Mouse (Mus musculus) liver, embryonic 14.5 days (tissue): Measurements from ENCODE around the gene Reps2.

ENCODE experiments used
- CTCF ChIP-seq: IDR thresholded peaks from 2 replicates; pipeline ENCODE4 v1.5.1; 2016; ENCODE audit warnings: antibody characterized with exemption, low read depth, control low read depth
- EP300 ChIP-seq: IDR thresholded peaks from 2 replicates; pipeline ENCODE4 v1.6.1; 2016; ENCODE audit warnings: antibody characterized with exemption, low read depth

DNA sequence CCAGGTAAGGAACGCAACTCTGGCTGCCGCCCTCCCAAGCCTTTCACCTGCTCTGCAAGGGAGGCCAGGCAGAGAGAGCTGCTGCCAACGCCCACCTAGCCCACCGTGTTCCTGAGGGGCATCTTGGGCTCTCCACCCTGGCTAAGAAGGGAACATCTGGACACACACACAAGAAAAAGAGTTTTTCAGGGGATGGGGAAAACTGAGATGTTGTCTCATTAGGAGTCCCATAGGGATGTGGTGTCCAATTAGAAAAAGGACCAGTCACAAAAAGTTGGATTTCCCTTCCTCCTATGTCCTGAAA, 292 bp upstream of the Reps2 start:
- TF ChIP-seq CTCF (no peak), EP300 (no peak)
